Mouse (Mus musculus) stomach, postnatal 0 days (tissue): Measurements from ENCODE around the gene Sfrp5.

Experiments
- CTCF ChIP-seq: IDR thresholded peaks from 2 replicates; pipeline ENCODE4 v1.5.1; 2016; ENCODE audit warnings: antibody characterized with exemption, low read depth, mild to moderate bottlenecking, moderate library complexity
- EP300 ChIP-seq: optimal IDR thresholded peaks from 2 replicates; pipeline ENCODE3; 2016; ENCODE audit warnings: antibody characterized with exemption

DNA sequence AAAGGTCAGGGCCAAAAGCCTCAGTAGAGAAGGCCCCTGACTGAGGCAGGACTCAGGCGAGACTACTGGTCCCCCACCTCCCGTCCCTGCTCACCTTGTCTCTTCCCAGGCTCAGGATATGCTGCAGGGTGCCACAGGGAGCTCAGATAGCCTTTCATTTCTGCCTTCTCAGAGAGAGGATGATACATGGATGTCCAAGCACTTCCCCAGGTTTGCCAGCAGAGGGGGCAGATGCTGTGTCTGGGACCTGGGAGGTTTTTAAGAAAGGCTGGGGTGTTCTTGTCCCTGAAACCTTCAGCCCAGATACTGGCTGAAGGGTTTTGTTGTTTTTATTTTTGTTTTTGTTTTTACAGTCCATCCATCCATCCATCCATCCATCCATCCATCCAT is 15.3 kb upstream of the Sfrp5 start:
- peak; percentile 79 for TF ChIP-seq CTCF
- TF ChIP-seq EP300: no peak
